Mouse (Mus musculus) intestine, embryonic 15.5 days (tissue): ENCODE measurements around the gene Sf3b3. TPM values are rescaled to one million over a fixed set of nuclear protein-coding genes. Genes with fewer than 3 reads are reported as not detected.
A peak's percentile ranks its signal among the peaks of the same experiment; 100 is the strongest.

Source experiments
- ATAC-seq: fragments of 200-750 bp; cut with Nextera tagmentation; 2 replicates; pipeline ENCODE4 v1.8.0; 2017; ENCODE audit warnings: moderate TSS enrichment, moderate library complexity
- H3K27ac ChIP-seq: fragments of 300-500 bp; sonication (generic); 2 replicates; pipeline ENCODE4 v1.5.1; 2015; ENCODE audit warnings: mild to moderate bottlenecking, inconsistent platforms
- H3K27me3 ChIP-seq: fragments of 300-500 bp; sonication (generic); replicated peaks from 2 replicates; pipeline ENCODE4 v1.6.1; 2015; ENCODE audit warnings: inconsistent platforms
- H3K36me3 ChIP-seq: fragments of 300-500 bp; sonication (generic); 2 replicates; pipeline ENCODE4 v1.6.1; 2015; ENCODE audit warnings: inconsistent platforms
- H3K4me1 ChIP-seq: fragments of 300-500 bp; sonication (generic); replicated peaks from 2 replicates; pipeline ENCODE4 v1.6.1; 2015; ENCODE audit warnings: inconsistent platforms
- H3K4me2 ChIP-seq: fragments of 300-500 bp; sonication (generic); replicated peaks from 2 replicates; pipeline ENCODE4 v1.6.1; 2015; ENCODE audit warnings: mild to moderate bottlenecking, inconsistent platforms
- H3K4me3 ChIP-seq: fragments of 300-500 bp; sonication (generic); replicated peaks from 2 replicates; pipeline ENCODE4 v1.5.1; 2015; ENCODE audit warnings: inconsistent platforms
- H3K9ac ChIP-seq: fragments of 300-500 bp; sonication (generic); 2 replicates; pipeline ENCODE4 v1.6.1; 2015; ENCODE audit warnings: inconsistent platforms
- H3K9me3 ChIP-seq: fragments of 300-500 bp; sonication (generic); 2 replicates; pipeline ENCODE4 v1.6.1; 2016; ENCODE audit warnings: inconsistent platforms
- WGBS: fragments of 180-500 bp; shearing (Covaris S2); methylation state at CpG from one replicate; pipeline ENCODE4 v1.1.7; 2015; 5-methylcytosine and 5-hydroxymethylcytosine counted together
- polyA plus RNA-seq: library from polyadenylated mRNA; unstranded; fragments of >200 nt; fragmentation: Nextera tagmentation; extraction: Ambion mirVana; gene quantifications from 2 replicates; pipeline ENCODE4 v1.2.1, GENCODE M21; 2015

Gene Sf3b3
- polyA plus RNA-seq: 123 and 126 TPM in 2 replicates

- WGBS: under 1% methylated on average over 53 of the region's 53 CpGs
- ATAC-seq: peak; percentile 93
- peak within 1 kb of the TSS; percentile 74 for H3K27ac ChIP-seq
- peaks cover 35% of the 10 kb centered on the region for H3K36me3 ChIP-seq
- peak within 1 kb of the TSS; percentile 71 for H3K4me2 ChIP-seq
- H3K9me3 ChIP-seq: no peaks in the 10 kb centered on the region
- no peaks in the 10 kb centered on the region for H3K27me3 ChIP-seq
- H3K4me3 ChIP-seq: peak within 1 kb of the TSS; percentile 79
- H3K9ac ChIP-seq: peak within 1 kb of the TSS; percentile 86
- peaks cover 10% of the 10 kb centered on the region; the same call in 1 of the 2 replicates for H3K4me1 ChIP-seq
Observed at GRCm38 (mm10) chr8:110846405-110847170, at the start of gene Sf3b3, which contains the start of gene Cog4. Gene Sf3b3, minus strand, starts transcription at chr8:110846787. Gene Cog4, plus strand, starts transcription at chr8:110846600.

- no peaks in the 10 kb centered on the region for H3K27me3 ChIP-seq
- H3K27ac ChIP-seq: no peak overlapping the region
- ATAC-seq: no peak
- WGBS: 91% methylated on average over 13 of the region's 13 CpGs
- H3K9me3 ChIP-seq: no peaks in the 10 kb centered on the region
- H3K9ac ChIP-seq: no peak overlapping the region
- no peak overlapping the region for H3K4me3 ChIP-seq
- no peak overlapping the region for H3K4me2 ChIP-seq
- peaks cover 3% of the 10 kb centered on the region; the same call in 1 of the 2 replicates for H3K4me1 ChIP-seq
- no peaks in the 10 kb centered on the region for H3K36me3 ChIP-seq
Observed at GRCm38 (mm10) chr8:110895812-110896211, 49.2 kb upstream of the Sf3b3 start.

- no peaks in the 10 kb centered on the region for H3K27me3 ChIP-seq
- WGBS: 78% methylated on average over 7 of the region's 9 CpGs
- H3K4me3 ChIP-seq: no peak overlapping the region
- H3K27ac ChIP-seq: no peak overlapping the region
- no peaks in the 10 kb centered on the region for H3K4me1 ChIP-seq
- H3K36me3 ChIP-seq: no peaks in the 10 kb centered on the region
- H3K9me3 ChIP-seq: no peaks in the 10 kb centered on the region
- no peak overlapping the region for H3K9ac ChIP-seq
- no peak overlapping the region for H3K4me2 ChIP-seq
- ATAC-seq: no peak
Observed at GRCm38 (mm10) chr8:110895254-110895653, 48.7 kb upstream of the Sf3b3 start.

GRCm38 (mm10) chr8:110894851-110895250, 48.3 kb upstream of the Sf3b3 start:
- Histone ChIP-seq H3K36me3 (no peaks in the 10 kb centered on the region), H3K27me3 (no peaks in the 10 kb centered on the region), H3K9me3 (no peaks in the 10 kb centered on the region), H3K4me2 (no peak overlapping the region), H3K9ac (no peak overlapping the region), H3K27ac (no peak overlapping the region), H3K4me3 (no peak overlapping the region), H3K4me1 (no peaks in the 10 kb centered on the region)
- no peak for ATAC-seq
- 85% methylated on average over 10 of the region's 10 CpGs for WGBS

GRCm38 (mm10) chr8:110892913-110893312, 46.3 kb upstream of the Sf3b3 start:
- no peak overlapping the region for H3K9ac ChIP-seq
- no peaks in the 10 kb centered on the region for H3K36me3 ChIP-seq
- no peak overlapping the region for H3K27ac ChIP-seq
- no peaks in the 10 kb centered on the region for H3K27me3 ChIP-seq
- no peak for ATAC-seq
- H3K9me3 ChIP-seq: no peaks in the 10 kb centered on the region
- H3K4me2 ChIP-seq: no peak overlapping the region
- WGBS: 88% methylated on average over 2 of the region's 2 CpGs
- no peak overlapping the region for H3K4me3 ChIP-seq
- no peaks in the 10 kb centered on the region for H3K4me1 ChIP-seq

- H3K36me3 ChIP-seq: peaks cover 3% of the 10 kb centered on the region; the same call in 1 of the 2 replicates
- WGBS: 90% methylated on average over 7 of the region's 7 CpGs
- no peak overlapping the region for H3K9ac ChIP-seq
Observed at GRCm38 (mm10) chr8:110892040-110892439, 45.5 kb upstream of the Sf3b3 start.

GRCm38 (mm10) chr8:110889904-110890470, 43.4 kb upstream of the Sf3b3 start:
- 68% methylated on average over 12 of the region's 12 CpGs for WGBS
- no peaks in the 10 kb centered on the region for H3K4me1 ChIP-seq
- no peak for ATAC-seq
- H3K27me3 ChIP-seq: no peaks in the 10 kb centered on the region
- no peak overlapping the region for H3K9ac ChIP-seq
- H3K4me3 ChIP-seq: no peak overlapping the region
- H3K9me3 ChIP-seq: no peaks in the 10 kb centered on the region
- H3K4me2 ChIP-seq: no peak overlapping the region
- no peak overlapping the region for H3K27ac ChIP-seq
- peaks cover 3% of the 10 kb centered on the region for H3K36me3 ChIP-seq

More at GRCm38 (mm10) chr8:110892040-110892439, 45.5 kb upstream of the Sf3b3 start:
- no peak overlapping the region for H3K27ac ChIP-seq
- ATAC-seq: no peak
- no peaks in the 10 kb centered on the region for H3K4me1 ChIP-seq
- H3K4me2 ChIP-seq: no peak overlapping the region
- H3K9me3 ChIP-seq: no peaks in the 10 kb centered on the region
- no peaks in the 10 kb centered on the region for H3K27me3 ChIP-seq
- no peak overlapping the region for H3K4me3 ChIP-seq

GRCm38 (mm10) chr8:110888860-110889259, 42.3 kb upstream of the Sf3b3 start:
- Histone ChIP-seq H3K4me1 (no peaks in the 10 kb centered on the region), H3K9ac (no peak overlapping the region), H3K27me3 (no peaks in the 10 kb centered on the region), H3K9me3 (no peaks in the 10 kb centered on the region), H3K27ac (no peak overlapping the region), H3K4me3 (no peak overlapping the region), H3K4me2 (no peak overlapping the region), H3K36me3 (peaks cover 7% of the 10 kb centered on the region)
- ATAC-seq: no peak
- WGBS: 89% methylated on average over 16 of the region's 16 CpGs

- WGBS: 94% methylated on average over 8 of the region's 8 CpGs
- H3K4me1 ChIP-seq: no peaks in the 10 kb centered on the region
- no peak overlapping the region for H3K27ac ChIP-seq
- no peaks in the 10 kb centered on the region for H3K27me3 ChIP-seq
- no peaks in the 10 kb centered on the region for H3K9me3 ChIP-seq
- ATAC-seq: no peak
- H3K9ac ChIP-seq: no peak overlapping the region
- H3K4me2 ChIP-seq: no peak overlapping the region
- H3K36me3 ChIP-seq: peaks cover 11% of the 10 kb centered on the region
- no peak overlapping the region for H3K4me3 ChIP-seq
Observed at GRCm38 (mm10) chr8:110888441-110888840, 41.9 kb upstream of the Sf3b3 start.

GRCm38 (mm10) chr8:110887551-110887950, 41.0 kb upstream of the Sf3b3 start:
- Histone ChIP-seq H3K4me2 (no peak overlapping the region), H3K4me1 (no peaks in the 10 kb centered on the region), H3K36me3 (peaks cover 18% of the 10 kb centered on the region), H3K27ac (no peak overlapping the region), H3K27me3 (no peaks in the 10 kb centered on the region), H3K4me3 (no peak overlapping the region), H3K9me3 (no peaks in the 10 kb centered on the region), H3K9ac (no peak overlapping the region)
- 92% methylated on average over 10 of the region's 10 CpGs for WGBS
- no peak for ATAC-seq

- 89% methylated on average over 3 of the region's 3 CpGs for WGBS
- H3K4me1 ChIP-seq: no peaks in the 10 kb centered on the region
- peaks cover 26% of the 10 kb centered on the region for H3K36me3 ChIP-seq
Observed at GRCm38 (mm10) chr8:110886634-110887033, 40.0 kb upstream of the Sf3b3 start.

GRCm38 (mm10) chr8:110883824-110884223, 37.2 kb upstream of the Sf3b3 start:
- WGBS: 94% methylated on average over 18 of the region's 18 CpGs
- ATAC-seq: no peak
- H3K27me3 ChIP-seq: no peaks in the 10 kb centered on the region
- no peak overlapping the region for H3K9ac ChIP-seq
- no peak overlapping the region for H3K4me2 ChIP-seq
- H3K4me1 ChIP-seq: no peaks in the 10 kb centered on the region
- no peaks in the 10 kb centered on the region for H3K9me3 ChIP-seq
- peaks cover 43% of the 10 kb centered on the region for H3K36me3 ChIP-seq
- no peak overlapping the region for H3K4me3 ChIP-seq
- H3K27ac ChIP-seq: no peak overlapping the region

More at GRCm38 (mm10) chr8:110886634-110887033, 40.0 kb upstream of the Sf3b3 start:
- H3K27me3 ChIP-seq: no peaks in the 10 kb centered on the region
- H3K4me2 ChIP-seq: no peak overlapping the region
- no peak overlapping the region for H3K27ac ChIP-seq
- H3K9me3 ChIP-seq: no peaks in the 10 kb centered on the region
- no peak overlapping the region for H3K4me3 ChIP-seq
- H3K9ac ChIP-seq: no peak overlapping the region
- no peak for ATAC-seq
